Mouse (Mus musculus) ES-E14 (cell line): Measurements from ENCODE around the gene Fbxl5.

Source experiments
- CHD2 ChIP-seq: IDR thresholded peaks from 2 replicates; pipeline ENCODE4 v1.6.1; 2014; ENCODE audit warnings: mild to moderate bottlenecking, low read depth, low read length, inconsistent platforms
- HCFC1 ChIP-seq: IDR thresholded peaks from 2 replicates; pipeline ENCODE4 v1.6.1; 2012; ENCODE audit warnings: low read length, inconsistent platforms, borderline replicate concordance; ENCODE audit not compliant: insufficient read depth
- MAFK ChIP-seq: IDR thresholded peaks from 2 replicates; pipeline ENCODE4 v1.6.1; 2014; ENCODE audit warnings: mild to moderate bottlenecking, low read depth, low read length, inconsistent platforms; ENCODE audit not compliant: insufficient read depth
- ZC3H11A ChIP-seq: IDR thresholded peaks from 2 replicates; pipeline ENCODE4 v1.6.1; 2012; ENCODE audit warnings: low read depth, mild to moderate bottlenecking, inconsistent platforms, low read length, borderline replicate concordance
- ZNF384 ChIP-seq: IDR thresholded peaks from 2 replicates; pipeline ENCODE4 v1.6.1; 2012; ENCODE audit warnings: low read depth, low read length, inconsistent platforms

GRCm38 (mm10) chr5:43824580-43824979 lies 3.1 kb upstream of the Fbxl5 start:
- TF ChIP-seq CHD2 (no peak), ZC3H11A (no peak), ZNF384 (no peak), MAFK (no peak), HCFC1 (no peak)
